Mouse (Mus musculus) forebrain, embryonic 14.5 days (tissue): ENCODE measurements around the gene C1ra. TPM values are rescaled to one million over a fixed set of nuclear protein-coding genes. Genes with fewer than 3 reads are reported as not detected.
"Not testable (repeated sequence)": the region's sequence is repeated elsewhere in the genome, so short reads cannot be mapped to it uniquely, and the experiment has no call there.

Source experiments
- ATAC-seq: fragments of 200-750 bp; cut with Nextera tagmentation; 2 replicates; pipeline ENCODE4 v1.8.0; 2017; ENCODE audit warnings: mild to moderate bottlenecking, moderate library complexity
- DNase-seq: peaks from one replicate; pipeline ENCODE4 v3.0.0-alpha.2; 2015; ENCODE audit warnings: low spot score
- H3K27ac ChIP-seq: fragments of 300-500 bp; sonication (generic); 2 replicates; pipeline ENCODE4 v1.5.1; 2014; ENCODE audit warnings: low read depth, mild to moderate bottlenecking, control low read depth, low read length, moderate library complexity
- H3K27me3 ChIP-seq: fragments of 300-500 bp; sonication (generic); replicated peaks from 2 replicates; pipeline ENCODE4 v1.6.1; 2014; ENCODE audit warnings: low read length, control low read depth, mixed read lengths; ENCODE audit not compliant: control insufficient read depth, insufficient read depth
- H3K36me3 ChIP-seq: fragments of 300-500 bp; sonication (generic); 2 replicates; pipeline ENCODE4 v1.6.1; 2014; ENCODE audit warnings: low read length, control low read depth; ENCODE audit not compliant: control insufficient read depth, insufficient read depth
- H3K4me1 ChIP-seq: fragments of 300-500 bp; sonication (generic); 2 replicates; pipeline ENCODE4 v1.6.1; 2014; ENCODE audit warnings: antibody characterized with exemption, low read length, control low read depth; ENCODE audit not compliant: control insufficient read depth, insufficient read depth
- H3K4me2 ChIP-seq: fragments of 300-500 bp; sonication (generic); 2 replicates; pipeline ENCODE4 v1.6.1; 2014; ENCODE audit warnings: mild to moderate bottlenecking, control low read depth, low read length
- H3K4me3 ChIP-seq: fragments of 300-500 bp; sonication (generic); 2 replicates; pipeline ENCODE4 v1.5.1; 2014; ENCODE audit warnings: low read depth, low read length, control low read depth
- H3K9ac ChIP-seq: fragments of 300-500 bp; sonication (generic); 2 replicates; pipeline ENCODE4 v1.6.1; 2014; ENCODE audit warnings: mild to moderate bottlenecking, low read length, control low read depth, moderate library complexity
- H3K9me3 ChIP-seq: fragments of 300-500 bp; sonication (generic); replicated peaks from 2 replicates; pipeline ENCODE4 v1.6.1; 2016; ENCODE audit warnings: low read length, control low read depth, mixed read lengths; ENCODE audit not compliant: control insufficient read depth
- WGBS: fragments of 180-500 bp; shearing (Covaris S2); extraction: QIAGEN DNeasy Blood & Tissue Kit; methylation state at CpG from one replicate; pipeline ENCODE4 v1.1.7; 2014; 5-methylcytosine and 5-hydroxymethylcytosine counted together
- polyA plus RNA-seq: library from polyadenylated mRNA; unstranded; fragments of >200 nt; fragmentation: Nextera tagmentation; extraction: Ambion mirVana; gene quantifications from 2 replicates; pipeline ENCODE4 v1.2.1, GENCODE M21; 2014

C1ra gene
- polyA plus RNA-seq, 1 experiment from 2014 or later = 0.24 TPM

- Histone ChIP-seq H3K36me3 (no peaks in the 10 kb centered on the region), H3K27me3 (no peaks in the 10 kb centered on the region), H3K9ac (no peak overlapping the region), H3K4me3 (no peak overlapping the region), H3K4me2 (no peak overlapping the region), H3K4me1 (no peaks in the 10 kb centered on the region), H3K9me3 (no peaks in the 10 kb centered on the region), H3K27ac (no peak overlapping the region)
- ATAC-seq (no peak), DNase-seq (no peak)
- WGBS = 88% methylated on average over 11 of the region's 11 CpGs
Observed at GRCm38 (mm10) chr6:124474621-124475020, 37.6 kb upstream of the C1ra start.

DNA sequence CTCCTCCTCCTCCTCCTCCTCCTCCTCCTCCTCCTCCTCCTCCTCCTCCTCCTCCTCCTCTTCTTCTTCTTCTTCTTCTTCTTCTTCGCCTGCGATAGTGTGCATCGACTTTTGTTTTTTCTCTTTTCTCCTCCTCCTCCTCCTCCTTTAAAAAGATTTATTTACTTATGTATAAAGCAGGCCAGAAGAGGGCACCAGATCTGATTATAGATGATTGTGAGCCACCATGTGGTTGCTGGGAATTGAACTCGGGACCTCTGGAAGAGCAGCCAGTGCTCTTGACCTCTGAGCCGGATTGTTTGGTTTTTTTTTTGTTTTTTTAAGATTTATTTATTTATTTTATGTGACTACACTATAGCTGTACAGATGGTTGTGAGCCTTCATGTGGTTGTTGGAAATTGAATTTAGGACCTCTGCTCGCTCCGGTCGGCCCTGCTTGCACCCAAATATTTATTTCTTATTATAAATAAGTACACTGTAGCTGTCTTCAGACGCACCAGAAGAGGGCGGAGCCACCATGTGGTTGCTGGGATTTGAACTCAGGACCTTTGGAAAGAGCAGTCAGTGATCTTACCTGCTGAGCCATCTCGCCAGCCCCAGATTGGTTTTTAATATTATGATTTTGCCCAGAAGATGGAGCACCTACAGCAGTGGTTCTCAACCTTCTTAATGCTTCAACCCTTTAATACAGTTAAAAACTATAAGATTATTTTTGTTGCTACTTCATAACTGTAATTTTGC lies 36.7 kb upstream of the C1ra start:
- H3K36me3 ChIP-seq, H3K27ac ChIP-seq, ATAC-seq, DNase-seq, H3K4me1 ChIP-seq, H3K4me2 ChIP-seq, H3K27me3 ChIP-seq, H3K9me3 ChIP-seq, H3K9ac ChIP-seq, H3K4me3 ChIP-seq: not testable (repeated sequence)
- WGBS = 94% methylated on average over 11 of the region's 11 CpGs

DNA sequence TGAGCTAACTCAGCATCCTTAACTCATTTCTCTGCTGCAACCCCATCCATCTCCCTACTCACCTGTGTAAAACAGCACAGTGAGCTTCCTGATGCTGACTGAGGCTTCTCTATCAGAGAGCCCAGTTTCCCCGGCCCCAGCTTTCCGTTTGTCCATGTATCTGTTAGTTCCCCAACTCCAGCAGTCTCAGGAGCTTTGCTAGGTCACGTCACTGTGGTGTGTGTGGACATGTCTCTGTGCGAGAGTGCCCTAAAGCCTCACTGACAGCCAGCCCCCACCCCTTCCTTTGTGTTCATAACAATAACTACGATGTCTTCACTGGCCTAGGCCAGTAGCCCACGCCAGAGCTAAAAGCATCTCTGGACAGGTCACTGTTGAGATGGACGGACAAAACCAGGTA lies 36.0 kb upstream of the C1ra start:
- H3K4me2 ChIP-seq = no peak overlapping the region
- no peaks in the 10 kb centered on the region for H3K27me3 ChIP-seq
- H3K4me1 ChIP-seq = no peaks in the 10 kb centered on the region
- no peak overlapping the region for H3K4me3 ChIP-seq
- DNase-seq (no peak), ATAC-seq (no peak)
- H3K27ac ChIP-seq = no peak overlapping the region
- 67% methylated on average over 7 of the region's 7 CpGs for WGBS
- no peaks in the 10 kb centered on the region for H3K36me3 ChIP-seq
- H3K9ac ChIP-seq = no peak overlapping the region
- H3K9me3 ChIP-seq = no peaks in the 10 kb centered on the region

- H3K4me3 ChIP-seq = no peak overlapping the region
- H3K27me3 ChIP-seq = no peaks in the 10 kb centered on the region
- H3K27ac ChIP-seq = no peak overlapping the region
- WGBS = 88% methylated on average over 11 of the region's 11 CpGs
- H3K9me3 ChIP-seq = no peaks in the 10 kb centered on the region
- H3K9ac ChIP-seq = no peak overlapping the region; the same call in 1 of the 2 replicates
- no peak overlapping the region for H3K4me2 ChIP-seq
- H3K36me3 ChIP-seq = no peaks in the 10 kb centered on the region
- ATAC-seq (no peak), DNase-seq (no peak)
- H3K4me1 ChIP-seq = no peaks in the 10 kb centered on the region
Observed at GRCm38 (mm10) chr6:124476796-124477195, 35.4 kb upstream of the C1ra start.

- no peak for DNase-seq
- Histone ChIP-seq H3K9ac (no peak overlapping the region), H3K4me3 (no peak overlapping the region), H3K9me3 (no peaks in the 10 kb centered on the region), H3K27me3 (no peaks in the 10 kb centered on the region), H3K4me2 (no peak overlapping the region), H3K36me3 (no peaks in the 10 kb centered on the region), H3K27ac (no peak overlapping the region), H3K4me1 (no peaks in the 10 kb centered on the region)
- no peak for ATAC-seq
- whole genome bisulfite sequencing = 71% methylated on average over 5 of the region's 5 CpGs
Observed at GRCm38 (mm10) chr6:124477221-124477655, 35.0 kb upstream of the C1ra start.

DNA sequence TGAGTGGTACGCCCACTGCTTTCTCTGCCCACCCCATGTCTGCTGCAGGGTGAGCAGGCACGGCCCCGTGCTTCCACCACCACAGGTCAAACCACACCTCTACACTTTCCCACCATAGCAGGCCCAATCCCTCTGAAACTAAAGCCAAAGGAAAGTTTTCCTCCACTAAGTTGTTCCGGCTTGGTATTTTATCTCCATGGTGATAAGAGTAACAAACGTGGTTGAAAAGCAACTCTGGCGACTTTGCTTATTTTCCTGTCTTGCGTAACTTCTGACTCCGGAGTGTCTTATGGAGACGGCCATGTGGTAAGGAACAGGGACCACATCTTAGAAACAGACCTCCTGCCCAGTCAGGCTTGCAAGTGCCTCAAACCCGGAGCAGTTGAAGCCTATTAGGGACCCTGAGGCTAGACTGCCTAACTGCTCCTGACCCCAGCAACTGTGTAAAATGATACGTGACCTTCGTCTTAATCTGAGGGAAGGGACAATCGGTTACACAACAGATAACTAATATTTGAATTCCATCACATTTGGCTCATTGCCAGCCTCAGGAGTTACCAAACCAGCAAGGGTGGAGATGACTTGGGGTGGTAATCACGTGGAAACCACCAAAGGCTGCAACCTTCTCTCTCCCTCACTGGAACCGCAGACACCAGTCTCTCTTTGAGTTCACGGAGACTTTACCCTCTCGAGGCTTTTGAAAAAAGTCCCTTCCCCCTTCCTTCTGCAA lies 34.1 kb upstream of the C1ra start:
- no peak for ATAC-seq
- H3K9me3 ChIP-seq = no peaks in the 10 kb centered on the region

DNA sequence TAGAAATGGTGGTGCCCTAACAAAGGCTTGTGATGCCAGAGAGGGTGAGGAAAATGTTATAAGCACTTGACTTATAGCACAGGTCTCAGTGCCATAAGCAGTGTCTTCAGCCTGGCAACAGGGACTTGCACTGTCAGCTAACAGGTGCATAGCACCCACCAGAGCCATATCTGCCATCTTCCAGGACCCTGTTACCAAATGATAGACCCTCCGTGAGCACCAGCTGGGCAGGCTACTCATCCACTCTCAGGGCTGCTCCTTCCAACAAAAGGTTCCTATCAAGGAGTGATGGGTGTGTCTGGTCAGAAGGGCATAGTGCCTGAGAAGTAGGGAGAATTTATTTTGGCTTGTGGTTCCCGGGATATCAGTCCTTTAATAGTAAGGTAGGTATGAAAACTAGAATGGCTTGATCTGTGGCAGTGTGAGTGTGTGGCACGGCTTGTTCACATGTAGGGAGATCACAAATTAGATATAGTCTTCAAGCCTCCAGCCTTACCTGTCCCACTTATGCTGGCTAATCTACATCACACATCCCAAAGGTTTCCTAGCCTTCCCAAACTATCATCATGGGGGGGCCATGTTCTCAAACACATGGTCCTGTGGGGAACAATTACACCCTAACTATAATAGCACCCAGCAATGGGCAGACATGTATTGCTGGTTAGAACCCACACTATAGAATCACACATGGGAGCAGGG lies 33.2 kb upstream of the C1ra start:
- Histone ChIP-seq H3K4me1 (no peaks in the 10 kb centered on the region), H3K9ac (no peak overlapping the region), H3K36me3 (no peaks in the 10 kb centered on the region), H3K9me3 (no peaks in the 10 kb centered on the region), H3K4me2 (no peak overlapping the region), H3K4me3 (no peak overlapping the region), H3K27ac (no peak overlapping the region), H3K27me3 (no peaks in the 10 kb centered on the region)
- no peak for ATAC-seq
- WGBS = 93% methylated on average over 3 of the region's 3 CpGs
- DNase-seq = no peak

More for the DNA sequence above, 34.1 kb upstream of the C1ra start:
- Histone ChIP-seq H3K4me1 (no peaks in the 10 kb centered on the region), H3K27ac (no peak overlapping the region), H3K36me3 (no peaks in the 10 kb centered on the region), H3K9ac (no peak overlapping the region), H3K4me2 (no peak overlapping the region), H3K27me3 (no peaks in the 10 kb centered on the region), H3K4me3 (no peak overlapping the region)
- DNase-seq = no peak
- WGBS = 84% methylated on average over 17 of the region's 17 CpGs

DNA sequence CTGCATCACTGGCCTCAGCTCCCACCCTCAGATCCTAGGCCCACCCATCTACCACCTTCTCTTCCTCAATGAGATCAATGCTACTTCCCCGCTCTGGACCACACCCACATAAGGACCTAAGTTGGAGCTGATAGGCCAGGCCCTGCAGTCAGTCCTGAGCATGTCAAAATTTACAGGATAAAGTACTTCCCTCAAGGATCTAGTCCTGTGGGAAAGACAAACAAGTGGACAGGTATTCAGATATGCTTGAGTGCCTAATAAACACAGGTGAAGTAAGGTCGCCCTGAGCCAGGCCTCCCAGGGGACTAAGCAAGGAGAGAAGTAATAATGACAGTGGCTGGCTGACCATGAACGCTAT lies 32.7 kb upstream of the C1ra start:
- ATAC-seq (no peak), DNase-seq (no peak)
- H3K27ac ChIP-seq = no peak overlapping the region
- H3K4me3 ChIP-seq = no peak overlapping the region
- WGBS = 89% methylated on average over 3 of the region's 3 CpGs
- H3K36me3 ChIP-seq = no peaks in the 10 kb centered on the region
- no peak overlapping the region for H3K9ac ChIP-seq
- H3K4me2 ChIP-seq = no peak overlapping the region
- H3K4me1 ChIP-seq = no peaks in the 10 kb centered on the region
- H3K27me3 ChIP-seq = no peaks in the 10 kb centered on the region
- no peaks in the 10 kb centered on the region for H3K9me3 ChIP-seq

DNA sequence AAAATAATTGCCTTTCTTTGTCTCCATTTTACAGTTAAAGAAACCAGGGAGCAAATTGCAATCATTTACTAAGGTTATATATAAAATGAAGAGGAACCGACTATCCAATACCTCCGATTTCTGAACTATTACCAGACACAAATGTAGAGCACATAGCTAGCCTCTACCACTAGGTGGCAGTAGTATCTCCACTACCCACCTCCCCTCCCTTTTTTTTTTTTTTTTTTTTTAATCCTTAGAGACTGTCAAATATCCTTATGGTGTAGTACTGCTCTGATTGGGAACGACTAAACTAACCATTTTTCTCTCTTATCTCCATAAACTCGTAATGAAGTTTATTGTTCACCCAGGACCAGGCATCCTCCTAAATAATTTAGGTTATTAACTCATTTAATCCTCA lies 31.9 kb upstream of the C1ra start:
- Histone ChIP-seq H3K9me3 (no peaks in the 10 kb centered on the region), H3K36me3 (no peaks in the 10 kb centered on the region), H3K9ac (no peak overlapping the region), H3K4me1 (no peaks in the 10 kb centered on the region), H3K27ac (no peak overlapping the region), H3K27me3 (no peaks in the 10 kb centered on the region), H3K4me2 (no peak overlapping the region), H3K4me3 (no peak overlapping the region)
- no peak for ATAC-seq
- 60% methylated on average over 4 of the region's 4 CpGs for whole genome bisulfite sequencing
- peak; percentile 73 for DNase-seq
